Mouse (Mus musculus) kidney, adult 8-10 months (tissue): ENCODE data around the gene Agbl1.
"Not testable (repeated sequence)": the region's sequence is repeated elsewhere in the genome, so short reads cannot be mapped to it uniquely, and the experiment has no call there.

ENCODE experiments used
- DNase-seq, 2 experiments: peaks; one replicate each; pipeline ENCODE4 v3.0.0; 2022

Agbl1 gene

DNA sequence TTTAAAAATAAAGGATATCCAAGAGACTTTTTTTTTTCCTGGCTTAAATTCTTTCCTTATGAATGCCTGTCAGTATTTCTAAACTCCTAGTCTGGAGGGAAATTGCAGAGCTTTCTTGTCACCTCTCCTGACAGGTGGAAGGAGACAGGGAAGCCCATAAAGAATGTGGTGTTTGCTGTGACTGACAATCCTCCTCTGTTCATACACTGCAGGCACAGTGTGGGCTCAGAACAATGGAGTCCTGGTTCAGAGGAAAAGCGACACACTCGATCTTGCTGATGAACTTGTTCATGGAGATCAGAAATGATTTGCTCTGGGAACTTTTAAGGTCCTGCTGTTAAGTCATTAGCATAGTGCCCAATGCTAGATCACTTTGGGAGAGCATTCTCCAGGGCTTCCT lies 368.1 kb downstream of the Agbl1 start:
- no peak for DNase-seq

DNA sequence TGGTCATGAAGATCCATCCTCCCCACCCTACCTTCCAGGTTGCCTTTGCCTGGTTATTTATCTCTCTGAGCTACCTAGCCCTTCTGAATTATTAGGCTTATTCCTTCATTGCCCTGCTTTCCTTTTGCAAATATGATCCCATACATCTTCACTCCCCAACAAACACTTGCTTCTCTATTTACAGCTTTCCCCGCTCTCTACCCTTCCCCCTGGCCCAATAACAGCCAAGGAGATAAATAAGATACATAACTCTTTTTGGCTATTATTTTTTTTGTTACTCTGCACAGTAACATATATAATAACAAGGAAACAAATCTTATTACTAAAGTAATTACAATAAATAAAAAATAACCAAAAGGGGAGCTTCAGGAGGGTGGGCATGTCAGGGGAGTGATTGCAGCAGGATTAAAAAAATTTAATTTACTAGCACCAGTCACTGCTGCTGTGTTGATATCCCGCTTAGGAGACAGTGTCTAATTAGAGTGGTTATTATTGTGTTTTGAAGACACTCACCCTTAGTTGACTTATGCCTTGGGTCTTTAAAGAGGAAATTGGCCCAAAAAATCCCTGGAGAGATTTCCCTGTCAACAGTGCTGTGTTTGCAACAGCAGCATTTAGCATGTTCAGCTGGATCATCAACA lies 370.5 kb downstream of the Agbl1 start:
- DNase-seq: no peak

DNA sequence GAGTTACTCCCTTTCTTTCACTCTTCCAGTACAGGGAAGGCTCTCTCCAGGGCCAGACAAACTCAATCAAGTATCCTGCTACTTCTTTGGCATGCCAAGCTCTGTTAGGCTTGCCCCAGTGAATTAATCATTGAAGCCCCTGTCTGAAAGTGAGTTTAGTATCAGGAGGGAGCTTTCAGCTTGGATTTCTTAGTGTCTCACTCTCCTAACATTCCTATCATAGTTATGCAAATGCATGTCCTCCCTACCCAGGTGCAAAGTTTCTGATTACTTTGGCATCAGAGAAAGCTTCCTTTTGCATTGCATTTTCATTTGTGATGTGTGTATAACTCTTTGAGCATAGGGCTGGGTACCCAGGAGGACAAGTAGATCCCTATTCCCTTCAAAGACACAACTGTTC lies 399.8 kb downstream of the Agbl1 start:
- peak; percentile 6 to 59 for DNase-seq

DNA sequence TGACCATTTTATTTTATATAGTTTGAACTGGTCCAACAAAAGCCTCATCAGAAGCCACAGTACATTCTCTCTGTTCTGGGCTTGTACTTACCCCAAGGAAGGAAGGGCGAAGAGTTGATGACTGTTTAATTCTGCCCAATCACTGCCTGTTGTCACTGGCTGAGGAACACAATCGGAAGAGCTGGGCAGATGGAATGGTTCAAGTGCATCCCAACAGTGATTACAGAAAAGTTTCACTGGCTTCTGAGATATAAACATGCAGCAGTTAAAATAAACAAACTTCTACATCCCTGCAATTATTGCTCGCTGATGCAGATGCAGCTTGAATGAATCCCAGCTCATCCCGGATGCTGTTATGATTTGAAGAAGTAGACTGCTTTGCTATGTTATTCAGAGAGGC lies 421.3 kb downstream of the Agbl1 start:
- no peak for DNase-seq

DNA sequence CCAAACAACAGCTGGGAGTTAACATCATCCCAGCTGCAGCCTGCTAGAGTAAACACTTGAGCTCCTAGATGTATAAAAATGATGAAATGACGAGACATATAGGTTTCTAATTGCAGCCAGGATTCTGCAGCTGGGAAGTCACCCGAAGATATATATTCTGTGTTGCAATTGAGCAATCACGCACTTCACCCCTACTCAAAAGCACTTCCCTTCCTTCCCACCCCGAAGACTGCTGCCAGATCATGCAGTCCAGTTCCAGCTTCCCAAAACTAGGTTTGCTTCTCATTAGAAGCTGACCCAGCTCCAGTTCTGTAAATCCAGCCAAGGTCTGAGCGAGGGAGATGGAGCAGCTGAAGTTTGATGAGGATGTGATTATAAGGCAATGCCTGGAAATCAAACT lies 431.4 kb downstream of the Agbl1 start:
- no peak for DNase-seq

DNA sequence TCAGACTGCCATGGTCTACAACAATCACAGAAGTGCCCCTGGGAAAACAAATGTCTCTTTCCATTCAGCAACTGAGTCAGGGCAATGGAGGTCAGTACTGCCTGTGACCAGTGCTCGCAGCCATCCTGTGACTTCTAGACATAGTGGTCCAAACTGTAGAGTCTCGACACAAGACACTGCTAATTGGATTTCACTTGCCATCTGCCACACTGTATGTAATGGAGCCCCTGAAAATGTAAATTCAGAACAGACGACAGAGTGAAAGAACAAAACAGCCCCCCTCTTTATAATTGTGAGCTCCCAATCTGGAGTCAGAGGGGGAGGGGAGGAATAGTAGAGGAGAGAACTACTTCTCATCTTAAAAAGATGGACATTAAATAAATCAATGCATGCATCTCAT lies 445.2 kb downstream of the Agbl1 start:
- DNase-seq: no peak

DNA sequence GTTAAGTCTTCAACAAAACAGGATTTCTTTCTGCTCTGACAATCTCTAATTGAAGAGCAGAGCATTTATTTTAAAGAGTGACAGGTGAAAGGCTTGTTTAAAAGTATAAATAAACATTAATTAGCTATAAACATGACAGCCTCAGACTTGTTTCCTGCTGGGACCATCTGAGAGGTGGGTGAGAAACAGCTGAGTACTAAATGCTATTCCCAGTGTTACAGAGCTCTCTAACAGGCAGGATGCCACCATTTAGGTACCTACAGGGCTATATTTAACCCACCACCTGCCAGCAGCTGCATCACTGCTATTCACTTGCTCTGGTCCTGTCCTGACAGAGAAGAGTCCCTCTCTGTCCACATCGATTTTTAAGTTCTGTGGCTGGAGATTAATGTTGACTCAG lies 471.5 kb downstream of the Agbl1 start:
- DNase-seq: no peak

DNA sequence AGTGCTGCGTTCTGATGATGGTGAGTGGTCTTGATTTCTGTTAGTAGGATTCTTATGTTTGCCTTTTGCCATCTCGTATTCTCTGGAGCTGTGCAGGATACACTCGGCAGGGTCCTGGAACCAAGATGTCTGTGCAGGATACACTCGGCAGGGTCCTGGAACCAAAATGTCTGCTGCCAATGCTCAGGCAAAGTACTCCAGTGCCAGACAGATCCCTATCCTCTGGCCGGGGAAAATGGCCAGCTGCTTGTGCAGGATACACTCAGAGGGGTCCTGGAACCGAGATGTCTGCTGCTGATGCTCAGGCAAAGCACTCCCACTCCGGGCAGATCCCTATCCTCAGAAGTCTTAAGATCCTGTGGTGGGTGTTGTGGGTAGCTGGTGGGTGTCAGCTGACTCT lies 502.5 kb downstream of the Agbl1 start:
- not testable (repeated sequence) for DNase-seq

DNA sequence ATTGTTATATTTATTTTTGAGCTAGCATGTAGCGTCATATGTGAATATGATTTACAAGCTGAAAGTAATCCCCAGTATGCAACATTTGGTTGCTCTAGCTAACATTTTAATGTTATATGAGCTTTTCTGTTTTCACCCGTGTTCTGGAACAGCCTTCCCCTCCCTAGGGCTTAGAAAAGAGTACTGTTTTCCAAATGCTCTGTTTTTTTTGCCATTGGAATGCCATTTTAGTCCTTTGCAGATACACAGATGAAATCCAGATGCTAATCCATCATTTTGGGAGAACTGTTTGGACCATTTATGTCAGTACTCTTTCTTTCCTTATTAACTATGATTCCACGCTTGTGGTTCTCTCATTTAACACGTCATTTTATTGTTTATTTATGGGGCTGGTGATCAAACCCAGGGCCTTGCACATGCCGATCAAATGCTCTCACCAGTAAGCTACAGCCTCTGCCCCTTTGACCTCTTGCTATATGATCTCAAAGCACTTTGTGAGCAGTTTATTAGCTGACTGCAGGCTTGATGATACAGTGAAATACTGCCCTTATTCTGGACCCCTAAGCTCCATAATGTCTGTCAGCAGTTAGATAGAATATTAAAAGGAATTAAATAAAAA lies 547.7 kb downstream of the Agbl1 start:
- no peak for DNase-seq

DNA sequence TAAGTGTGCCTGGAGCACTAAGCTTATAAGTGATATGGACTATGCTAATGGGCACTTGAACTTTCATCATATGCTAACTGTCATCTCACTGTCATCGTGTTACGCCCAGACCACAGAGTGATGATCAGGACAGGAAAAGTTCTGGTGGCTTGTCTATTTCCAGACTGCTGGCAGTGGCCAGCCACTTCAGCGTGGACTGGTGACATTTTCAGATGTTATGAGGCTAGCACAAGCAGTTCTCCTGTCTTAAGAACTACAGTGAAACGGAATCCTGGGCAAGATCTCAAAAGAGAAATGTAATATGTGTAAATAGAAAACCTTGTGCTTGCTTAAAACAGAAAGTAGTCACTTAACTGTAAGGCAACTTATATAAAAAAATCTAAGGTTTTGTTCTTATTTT lies 550.8 kb downstream of the Agbl1 start:
- no peak for DNase-seq

DNA sequence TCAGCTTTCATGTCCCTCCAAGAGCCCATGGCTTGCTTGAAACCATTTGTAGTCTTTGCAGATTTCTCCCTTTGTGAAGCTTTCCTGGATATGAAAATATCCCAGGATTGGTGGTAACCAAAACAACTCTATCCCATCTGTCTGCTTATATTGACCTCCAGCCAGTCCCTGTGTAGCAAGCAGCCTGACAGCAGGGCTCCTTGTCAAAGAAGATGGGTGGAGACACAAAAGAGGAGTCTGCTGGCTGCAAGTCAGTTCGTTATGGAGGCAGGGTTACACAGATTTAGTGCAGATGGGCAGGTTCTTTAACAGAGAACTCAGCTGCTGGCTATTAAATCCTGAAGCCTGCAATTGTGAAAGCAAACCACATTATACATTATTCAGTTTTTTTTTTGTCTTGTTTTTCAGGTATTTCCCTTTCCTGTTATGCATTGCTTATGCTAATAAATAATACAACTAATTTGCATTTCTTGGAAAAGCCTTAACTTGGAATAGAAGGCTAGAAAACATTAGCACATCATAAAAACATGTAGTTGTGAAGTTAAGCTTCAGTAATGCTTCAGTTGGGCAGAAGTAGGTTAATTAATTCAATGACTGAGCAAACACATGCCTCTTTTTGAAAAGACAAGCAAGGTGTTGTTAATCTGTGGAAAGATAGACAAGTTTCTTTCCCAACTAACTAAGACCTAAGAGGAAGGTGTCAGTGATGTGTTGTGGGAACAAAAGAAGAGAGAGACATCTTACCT lies 559.0 kb downstream of the Agbl1 start:
- DNase-seq: no peak

DNA sequence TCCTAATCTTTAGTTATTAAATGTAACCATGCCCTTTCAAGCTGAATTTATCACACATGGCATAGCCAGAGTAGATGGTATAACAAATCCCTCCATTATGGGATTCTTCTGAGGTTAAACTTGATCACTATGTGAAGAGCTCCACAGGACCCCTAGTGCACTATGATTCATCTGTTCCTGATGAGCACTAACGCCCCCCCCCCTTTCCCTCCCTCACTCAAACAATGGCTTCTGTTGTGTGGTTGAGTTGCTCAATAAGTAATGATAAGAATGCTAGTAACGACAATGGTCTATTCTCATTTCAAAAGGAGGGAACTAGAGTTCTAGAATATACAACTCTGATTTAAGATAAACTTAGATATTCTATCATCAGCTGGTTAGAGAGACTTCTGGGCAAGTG lies 560.4 kb downstream of the Agbl1 start:
- no peak for DNase-seq

DNA sequence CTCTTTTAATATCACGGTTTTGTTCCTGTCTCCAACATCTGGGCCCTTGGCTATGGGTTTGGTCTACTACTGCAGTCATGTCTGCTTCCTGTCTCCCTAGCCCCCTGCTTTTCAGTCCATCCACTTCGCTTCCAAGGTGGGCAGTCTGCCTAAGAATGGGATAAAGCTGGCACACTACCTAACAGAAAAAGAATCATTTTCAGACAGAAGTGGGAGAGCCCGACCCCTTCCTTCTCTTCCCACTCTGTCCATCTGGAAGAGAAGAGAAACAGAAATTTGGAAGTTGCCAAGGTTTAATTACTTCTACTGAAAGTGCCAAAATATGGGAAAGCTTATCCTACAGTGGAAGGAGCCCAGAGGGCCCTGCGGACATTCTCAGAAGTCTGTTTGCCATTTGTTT lies 561.6 kb downstream of the Agbl1 start:
- no peak for DNase-seq

DNA sequence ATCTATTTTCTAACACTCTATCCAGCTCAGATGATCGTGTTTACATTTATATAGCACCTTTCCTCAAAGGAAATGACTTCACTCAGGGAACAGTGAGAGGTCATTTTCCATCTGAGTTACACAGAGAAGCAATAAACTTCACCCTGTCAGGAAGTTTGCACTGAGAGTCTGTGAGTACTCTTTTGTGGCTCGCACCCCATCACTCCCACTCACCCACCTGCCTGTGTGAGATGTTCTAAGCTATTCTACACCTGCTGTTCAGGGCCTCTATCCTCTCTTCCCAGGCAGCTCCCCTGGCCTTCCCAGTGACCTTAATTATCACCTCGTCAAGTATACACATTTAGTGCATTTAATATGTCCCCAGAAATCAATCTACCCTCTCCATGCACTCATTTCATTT lies 580.3 kb downstream of the Agbl1 start:
- no peak for DNase-seq

DNA sequence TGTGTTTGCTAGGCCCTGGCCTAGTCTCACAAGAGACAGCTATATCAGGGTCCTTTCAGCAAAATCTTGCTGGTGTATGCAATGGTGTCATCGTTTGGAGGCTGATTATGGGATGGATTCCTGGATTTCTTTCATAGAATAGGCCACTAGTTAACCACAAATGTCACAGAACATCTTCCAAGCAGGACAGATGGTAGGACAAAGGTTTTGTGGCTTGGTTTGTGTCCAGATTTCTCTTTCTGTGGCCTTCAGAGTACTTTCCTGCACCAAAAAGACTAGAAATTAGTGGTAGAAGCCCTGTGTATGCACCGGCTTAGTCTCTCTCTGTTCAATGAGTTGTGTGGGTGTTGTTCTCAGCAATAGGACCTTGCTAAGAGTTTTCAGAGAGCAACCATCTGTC lies 590.9 kb downstream of the Agbl1 start:
- no peak for DNase-seq

DNA sequence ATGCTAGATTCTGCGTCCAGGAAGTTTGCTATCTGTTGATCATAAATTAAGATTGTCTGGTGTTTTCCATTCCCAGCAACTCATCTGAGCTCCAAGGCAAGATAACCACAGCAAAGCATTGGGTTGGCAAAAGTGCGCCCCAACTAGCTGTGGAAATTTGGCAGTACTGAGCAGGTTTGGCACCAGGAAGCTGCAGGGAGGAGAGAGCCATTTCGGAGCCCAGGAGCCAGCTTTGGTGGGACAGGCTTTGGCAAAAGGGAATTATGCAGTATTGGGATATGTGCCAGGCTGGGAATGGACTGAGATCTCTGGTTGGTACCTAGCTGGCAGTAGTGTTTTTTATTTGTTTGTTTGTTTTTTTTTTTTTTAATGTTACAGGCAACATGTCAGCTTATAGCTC lies 612.5 kb downstream of the Agbl1 start:
- DNase-seq: no peak

DNA sequence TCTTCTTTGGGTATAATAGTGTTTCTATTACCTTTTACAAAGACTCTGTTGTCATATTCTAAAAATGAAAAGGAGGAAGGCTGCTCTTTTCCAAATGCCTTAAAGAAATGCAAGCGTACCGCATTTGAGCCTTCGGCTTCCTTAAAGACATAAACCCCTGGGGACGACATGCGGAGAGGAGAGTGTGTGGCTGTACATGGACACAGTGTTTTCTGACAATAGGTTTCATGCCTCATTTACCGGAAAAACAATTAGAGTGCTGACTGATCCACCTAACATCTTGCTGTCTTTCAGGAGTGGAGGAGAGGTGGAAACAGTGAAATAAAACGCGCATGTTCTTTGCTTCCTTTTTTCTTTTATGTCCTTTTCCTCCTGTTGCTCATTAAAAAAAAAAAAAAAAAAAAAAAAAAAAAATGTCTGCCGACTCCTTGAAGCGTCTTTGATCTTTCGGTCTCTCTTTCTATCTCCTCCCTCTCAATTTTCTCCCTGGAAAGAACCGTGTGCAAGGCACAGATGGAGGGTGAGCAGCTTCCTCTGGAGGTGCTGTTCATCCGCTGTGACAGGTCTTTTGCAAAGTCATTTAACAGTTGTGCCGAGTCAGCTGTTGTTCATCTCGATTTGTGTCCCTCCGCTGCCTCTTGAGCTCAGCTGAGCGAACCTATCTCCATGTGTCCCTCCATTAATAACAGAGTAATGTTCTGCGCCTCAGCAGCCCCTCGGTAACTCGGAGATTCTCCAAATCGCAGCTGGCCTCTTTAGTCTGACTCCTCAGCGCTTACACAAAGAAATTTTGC lies 659.9 kb downstream of the Agbl1 start:
- DNase-seq: no peak

DNA sequence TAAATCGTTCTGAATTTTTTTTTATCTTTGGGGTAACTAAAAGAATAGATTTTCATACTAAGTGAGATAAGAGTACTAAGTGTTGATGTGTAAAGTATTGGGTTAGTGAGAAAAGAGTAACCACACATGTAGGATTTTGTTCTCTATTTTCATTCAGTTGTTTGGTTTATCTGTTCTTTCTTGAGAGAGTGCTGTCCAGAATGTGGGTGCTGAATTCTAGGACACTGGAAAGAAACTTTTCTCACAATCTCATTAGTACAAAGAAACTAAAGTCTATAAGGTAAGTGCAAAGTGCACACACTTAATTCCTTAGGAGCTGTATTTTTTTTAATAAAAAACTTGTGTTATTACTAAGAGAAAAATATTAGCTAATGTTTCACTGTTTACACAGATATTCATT lies 674.4 kb downstream of the Agbl1 start:
- no peak for DNase-seq

DNA sequence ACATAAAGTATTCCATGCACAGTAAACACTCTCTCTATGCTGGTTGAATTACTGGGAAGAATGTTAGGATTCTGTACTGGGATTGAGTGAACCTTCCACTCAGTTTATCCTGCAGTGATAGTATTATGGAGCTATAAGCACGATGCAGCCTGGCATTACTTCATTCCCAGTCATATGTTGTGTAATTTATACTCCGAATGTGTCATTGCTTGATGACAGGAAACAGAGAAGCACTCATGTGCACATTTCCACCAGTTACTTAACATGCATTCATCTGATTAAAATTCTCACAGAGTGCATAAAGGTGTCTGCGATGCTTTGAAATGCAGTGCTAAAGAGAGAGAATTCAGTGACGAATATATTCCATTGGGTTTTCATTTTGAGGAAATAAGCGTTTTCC lies 682.0 kb downstream of the Agbl1 start:
- no peak for DNase-seq

DNA sequence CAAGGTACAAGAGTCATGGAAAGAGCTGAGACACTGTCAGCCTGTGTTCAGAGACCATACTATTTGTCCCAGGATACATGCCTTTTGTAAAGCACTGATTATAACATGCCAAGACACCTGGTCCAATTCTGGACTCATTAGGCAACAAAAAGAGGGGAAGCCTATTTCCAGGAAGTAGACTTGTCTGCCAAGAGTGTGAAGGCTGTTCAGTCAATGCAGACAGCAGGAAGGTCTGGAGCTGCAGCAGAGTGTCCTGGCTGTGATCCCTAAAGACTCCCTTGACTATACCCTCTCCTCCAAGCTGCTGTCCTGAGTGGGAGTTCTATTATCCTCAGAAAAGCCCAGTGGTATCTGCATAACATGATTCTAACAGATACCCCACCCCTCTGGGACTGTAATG lies 689.2 kb downstream of the Agbl1 start:
- DNase-seq: no peak

DNA sequence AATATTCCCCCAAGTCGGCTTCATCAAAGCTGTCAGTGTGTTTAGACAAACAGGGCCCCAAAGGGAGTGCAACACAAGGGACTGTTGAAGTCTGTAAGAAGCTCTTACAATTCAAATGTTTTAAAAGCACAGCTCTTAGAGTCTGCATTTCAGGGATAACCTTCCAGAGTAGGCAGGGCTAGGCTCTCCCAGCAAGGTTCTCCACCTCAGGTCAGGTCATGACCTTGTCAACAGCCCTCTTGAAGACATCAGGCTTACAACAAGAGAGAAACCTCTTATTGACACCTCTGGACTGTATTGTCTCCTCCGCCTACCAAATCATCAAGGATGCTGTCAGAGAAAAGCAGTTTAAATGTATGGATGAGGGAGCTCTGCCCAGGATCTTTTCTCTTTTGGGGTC lies 692.0 kb downstream of the Agbl1 start:
- DNase-seq: no peak

DNA sequence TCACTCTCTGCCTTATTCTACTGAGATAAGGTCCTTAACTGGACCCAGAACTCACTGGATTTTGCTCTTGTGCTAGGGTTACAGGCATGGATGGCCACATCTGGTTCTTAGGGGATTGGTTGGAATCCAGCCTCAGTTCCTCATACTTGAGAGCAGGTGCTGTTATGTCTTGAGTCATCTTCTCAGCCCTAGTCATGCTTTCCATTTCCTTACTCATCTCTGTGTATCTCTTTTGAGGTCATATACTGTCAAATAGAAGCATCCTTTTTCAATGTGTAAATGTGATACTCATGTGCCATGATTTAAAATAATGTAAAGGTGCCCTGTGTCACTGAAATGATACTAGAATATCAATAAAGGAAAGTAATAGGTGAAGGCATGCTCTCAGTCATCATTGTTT lies 705.5 kb downstream of the Agbl1 start:
- no peak for DNase-seq

DNA sequence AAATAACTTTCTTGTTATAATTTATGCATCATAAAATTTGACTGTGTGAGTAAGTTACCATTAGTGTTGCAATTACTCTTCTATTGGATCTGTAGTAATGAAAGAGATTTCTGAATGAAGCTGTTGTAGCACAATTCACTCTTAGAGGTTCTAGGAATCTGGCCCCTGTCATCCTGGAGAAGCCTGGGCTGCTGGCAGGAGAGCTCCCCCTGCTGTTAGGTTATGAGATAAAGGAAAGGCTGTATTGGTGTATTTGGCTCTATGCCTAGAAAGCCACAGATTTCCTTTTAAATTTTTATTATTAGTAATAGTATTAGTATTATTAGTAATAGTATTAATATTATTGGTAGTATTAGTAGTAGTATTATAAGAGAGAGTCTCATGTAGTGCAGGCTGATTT lies 711.8 kb downstream of the Agbl1 start:
- DNase-seq: peak; percentile 17 to 18

DNA sequence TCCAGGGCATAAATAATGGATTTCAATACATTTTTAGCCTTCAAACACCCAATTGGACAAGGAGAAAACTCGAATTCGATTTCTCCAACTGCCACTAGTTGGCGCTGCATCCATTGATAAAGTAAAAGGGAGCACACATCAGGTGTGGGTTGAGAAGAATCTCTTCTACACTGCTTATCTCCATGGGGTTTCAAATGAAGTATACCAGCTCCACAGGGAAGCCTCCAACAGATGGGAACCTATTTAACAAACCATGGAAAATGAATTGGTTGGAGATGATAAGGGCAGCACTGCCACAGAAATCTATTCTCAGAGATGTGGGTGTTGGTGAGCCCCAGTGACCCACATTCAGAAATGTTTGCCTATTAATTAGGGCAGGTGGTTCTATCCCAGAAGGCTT lies 741.6 kb downstream of the Agbl1 start:
- DNase-seq: peak in 1 of 2 experiments; percentile 1
